Mouse (Mus musculus) stomach, embryonic 16.5 days (tissue): ENCODE data around the gene Nfkb2. TPM values are rescaled to one million over a fixed set of nuclear protein-coding genes. Genes with fewer than 3 reads are reported as not detected.

ENCODE experiments used
- ATAC-seq: fragments of 200-750 bp; cut with Nextera tagmentation; 2 replicates; pipeline ENCODE4 v1.8.0; 2017; ENCODE audit warnings: moderate number of reproducible peaks, moderate TSS enrichment; ENCODE audit not compliant: insufficient read depth, low FRiP score
- H3K27ac ChIP-seq: fragments of 300-500 bp; sonication (generic); 2 replicates; pipeline ENCODE4 v1.5.1; 2014; ENCODE audit warnings: low read length
- H3K27me3 ChIP-seq: fragments of 300-500 bp; sonication (generic); 2 replicates; pipeline ENCODE4 v1.6.1; 2014; ENCODE audit warnings: low read length, control low read depth, mixed read lengths; ENCODE audit not compliant: control insufficient read depth, insufficient read depth
- H3K36me3 ChIP-seq: fragments of 300-500 bp; sonication (generic); 2 replicates; pipeline ENCODE4 v1.6.1; 2014; ENCODE audit warnings: low read length; ENCODE audit not compliant: control insufficient read depth, insufficient read depth
- H3K4me1 ChIP-seq: fragments of 300-500 bp; sonication (generic); 2 replicates; pipeline ENCODE4 v1.6.1; 2014; ENCODE audit warnings: low read length, control low read depth, mixed read lengths; ENCODE audit not compliant: control insufficient read depth, insufficient read depth
- H3K4me2 ChIP-seq: fragments of 300-500 bp; sonication (generic); 2 replicates; pipeline ENCODE4 v1.6.1; 2014; ENCODE audit warnings: low read depth, low read length, mixed read lengths
- H3K4me3 ChIP-seq: fragments of 300-500 bp; sonication (generic); replicated peaks from 2 replicates; pipeline ENCODE4 v1.5.1; 2014; ENCODE audit warnings: mild to moderate bottlenecking, low read length
- H3K9ac ChIP-seq: fragments of 300-500 bp; sonication (generic); 2 replicates; pipeline ENCODE4 v1.6.1; 2014; ENCODE audit warnings: low read length
- H3K9me3 ChIP-seq: fragments of 300-500 bp; sonication (generic); replicated peaks from 2 replicates; pipeline ENCODE4 v1.6.1; 2016; ENCODE audit warnings: low read length, control low read depth; ENCODE audit not compliant: control insufficient read depth
- WGBS: fragments of 180-500 bp; shearing (Covaris S2); extraction: QIAGEN DNeasy Blood & Tissue Kit; methylation state at CpG from one replicate; pipeline ENCODE4 v1.1.7; 2014; 5-methylcytosine and 5-hydroxymethylcytosine counted together
- polyA plus RNA-seq: library from polyadenylated mRNA; unstranded; fragments of >200 nt; fragmentation: Nextera tagmentation; extraction: Ambion mirVana; gene quantifications from 2 replicates; pipeline ENCODE4 v1.2.1, GENCODE M21; 2015

Gene Nfkb2
- polyA plus RNA-seq, 1 experiment from 2014 or later, result 10.2 TPM

DNA sequence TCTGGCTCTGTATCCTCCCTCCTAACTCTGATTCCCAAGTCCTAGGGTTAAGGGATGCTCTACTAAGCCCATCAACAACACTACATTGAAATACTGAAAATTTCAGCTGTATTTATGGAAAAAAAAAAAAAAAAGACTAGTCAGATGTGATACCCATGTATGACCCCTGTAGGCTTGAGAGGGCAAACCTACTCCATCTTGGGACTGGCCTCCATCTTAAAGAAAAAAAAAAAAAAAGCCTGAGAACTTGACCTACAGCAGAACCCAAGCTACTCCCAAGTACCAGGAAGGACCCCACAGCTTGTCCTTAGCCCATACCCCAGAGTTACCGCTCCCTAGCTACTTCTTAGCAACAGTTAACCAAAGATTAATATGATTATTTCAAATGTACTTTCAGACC is 43.0 kb downstream of the Nfkb2 start:
- H3K9ac ChIP-seq, result no peak overlapping the region
- no peaks in the 10 kb centered on the region for H3K36me3 ChIP-seq
- H3K9me3 ChIP-seq, result no peaks in the 10 kb centered on the region
- H3K4me2 ChIP-seq, result no peak overlapping the region
- WGBS, result 93% methylated on average over 1 of the region's 1 CpGs
- peaks cover 13% of the 10 kb centered on the region for H3K4me1 ChIP-seq
- H3K4me3 ChIP-seq, result no peak overlapping the region
- no peak overlapping the region for H3K27ac ChIP-seq
- H3K27me3 ChIP-seq, result no peaks in the 10 kb centered on the region
- ATAC-seq, result no peak

DNA sequence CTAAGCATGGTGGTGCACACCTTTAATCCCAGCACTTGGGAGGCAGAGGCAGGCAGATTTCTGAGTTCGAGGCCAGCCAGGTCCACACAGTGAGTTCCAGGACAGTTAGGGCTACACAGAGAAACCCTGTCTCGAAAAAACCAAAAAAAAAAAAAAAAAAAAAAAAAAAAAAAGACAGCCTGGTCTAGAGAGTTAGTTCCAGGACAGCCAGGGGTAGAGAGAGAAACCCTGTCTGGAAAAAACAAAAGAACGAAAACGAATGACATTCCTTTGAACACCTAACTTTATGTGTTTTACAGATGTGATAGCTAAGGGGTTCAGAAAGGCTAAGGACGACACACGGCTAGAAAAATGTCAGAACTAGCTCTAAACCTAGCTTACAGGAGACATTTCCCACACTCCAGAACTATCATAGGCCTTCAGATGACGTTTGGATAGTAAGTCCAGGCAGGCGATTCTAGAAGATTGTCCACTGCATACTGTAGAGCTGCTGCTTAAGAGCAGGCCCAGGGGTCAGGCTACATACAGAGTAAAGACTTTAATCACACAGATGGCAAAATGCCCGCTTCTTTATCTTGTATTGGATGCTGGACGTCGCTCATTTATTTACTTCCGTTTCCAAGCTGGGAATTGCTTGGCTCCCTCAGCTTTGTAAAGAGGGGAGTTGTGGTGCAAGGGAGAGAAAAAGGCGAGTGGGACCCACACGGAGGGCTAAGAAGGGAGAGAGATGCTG is 44.0 kb downstream of the Nfkb2 start:
- Histone ChIP-seq H3K9me3 (no peaks in the 10 kb centered on the region), H3K9ac (peak overlapping the region; percentile 89), H3K4me3 (peak overlapping the region; percentile 69), H3K27me3 (no peaks in the 10 kb centered on the region), H3K4me1 (peaks cover 13% of the 10 kb centered on the region), H3K36me3 (no peaks in the 10 kb centered on the region), H3K27ac (peak overlapping the region; percentile 76), H3K4me2 (peak overlapping the region; percentile 81)
- WGBS, result 28% methylated on average over 14 of the region's 14 CpGs
- peak; percentile 4; the same call in 1 of the 2 replicates for ATAC-seq

DNA sequence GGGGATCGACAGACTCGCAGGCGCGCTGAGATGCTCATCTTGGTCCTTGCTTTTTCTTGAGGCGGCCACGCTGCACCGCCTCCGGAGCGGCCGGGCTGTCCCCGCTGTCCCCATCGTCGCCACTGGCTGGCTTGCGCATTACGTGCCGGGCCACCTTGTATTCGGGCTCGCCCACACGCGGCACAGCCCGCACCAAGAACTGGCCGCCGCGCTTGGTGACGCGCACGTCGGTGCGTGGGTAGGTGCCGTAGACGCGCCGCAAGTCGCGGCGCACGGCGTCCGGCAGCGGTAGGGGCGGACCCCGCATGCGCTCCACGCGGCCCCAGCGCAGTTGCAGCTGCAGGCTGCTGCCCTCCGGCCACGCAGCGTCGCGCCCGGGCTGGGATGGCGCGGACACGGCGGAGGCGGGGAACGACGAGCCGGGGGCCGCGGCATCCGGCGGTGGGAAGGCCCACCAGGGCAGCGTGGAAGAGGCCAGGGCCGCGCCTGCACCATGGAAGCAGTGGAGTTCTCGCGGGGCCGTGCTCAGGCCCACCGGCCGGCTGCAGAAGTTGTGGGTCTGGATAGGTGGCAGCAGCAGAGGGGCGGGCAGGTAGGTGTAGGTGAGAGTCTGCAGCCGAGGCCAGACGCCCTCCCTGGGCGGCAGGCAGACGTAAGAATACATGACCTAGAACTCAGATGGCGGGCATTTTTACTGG is 44.8 kb downstream of the Nfkb2 start:
- WGBS, result under 1% methylated on average over 77 of the region's 78 CpGs
- no peaks in the 10 kb centered on the region for H3K36me3 ChIP-seq
- peak overlapping the region; percentile 81 for H3K4me2 ChIP-seq
- peak; percentile 85 for ATAC-seq
- no peaks in the 10 kb centered on the region for H3K27me3 ChIP-seq
- H3K9me3 ChIP-seq, result no peaks in the 10 kb centered on the region
- H3K4me3 ChIP-seq, result peak overlapping the region; percentile 69
- peak overlapping the region; percentile 89 for H3K9ac ChIP-seq
- peak overlapping the region; percentile 76 for H3K27ac ChIP-seq
- H3K4me1 ChIP-seq, result peaks cover 13% of the 10 kb centered on the region

- no peaks in the 10 kb centered on the region for H3K36me3 ChIP-seq
- 18% methylated on average over 6 of the region's 6 CpGs for WGBS
- no peak for ATAC-seq
- peak overlapping the region; percentile 81 for H3K4me2 ChIP-seq
- H3K9ac ChIP-seq, result peak overlapping the region; percentile 89
- peak overlapping the region; percentile 76 for H3K27ac ChIP-seq
- peaks cover 13% of the 10 kb centered on the region for H3K4me1 ChIP-seq
- no peaks in the 10 kb centered on the region for H3K9me3 ChIP-seq
- peak overlapping the region; percentile 69 for H3K4me3 ChIP-seq
- no peaks in the 10 kb centered on the region for H3K27me3 ChIP-seq
Measured at GRCm38 (mm10) chr19:46349550-46349949, 45.4 kb downstream of the Nfkb2 start.

DNA sequence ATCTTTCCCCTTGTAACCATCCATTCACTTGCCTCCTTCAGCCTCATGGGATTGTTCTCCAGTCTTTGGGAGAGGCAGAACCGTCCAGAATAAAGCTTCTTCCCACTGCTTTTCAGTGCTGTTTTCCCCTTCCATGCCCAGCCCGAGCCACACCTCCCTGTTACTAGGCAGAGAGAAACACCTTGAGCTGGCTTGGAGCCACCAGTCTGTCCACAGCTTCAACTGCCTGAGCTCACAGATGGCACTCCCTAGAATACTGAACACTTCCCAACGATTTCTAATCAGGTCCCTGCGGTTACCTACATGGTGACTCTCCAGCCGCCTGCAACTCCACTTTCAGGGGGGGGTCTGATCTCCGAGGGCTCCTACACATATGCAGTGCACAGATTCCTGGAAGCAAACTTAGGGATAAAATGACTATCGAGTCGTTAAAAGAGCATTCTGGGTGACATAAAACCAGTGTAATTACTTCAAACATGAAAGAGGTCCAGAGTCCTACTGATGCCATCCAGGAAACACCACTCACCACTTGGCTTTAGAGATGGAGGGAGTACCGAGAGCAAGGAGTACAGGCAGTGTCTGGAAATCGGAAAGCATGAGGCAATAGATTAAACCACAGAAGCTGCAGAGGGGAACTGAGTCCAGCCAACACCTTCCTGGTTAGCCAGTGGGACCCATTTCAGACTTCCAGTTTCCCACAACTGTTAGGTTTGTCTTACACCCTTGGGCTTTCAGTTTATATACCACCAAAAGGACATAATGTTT is 46.2 kb downstream of the Nfkb2 start, which contains the start of gene 2310034G01Rik:
2310034G01Rik (minus strand) TSS at position 135 of the 765 bp plus-strand sequence.
- peak; percentile 49; the same call in 1 of the 2 replicates for ATAC-seq
- Histone ChIP-seq H3K9ac (peak within 1 kb of the TSS; percentile 89), H3K27ac (peak within 1 kb of the TSS; percentile 76), H3K36me3 (no peaks in the 10 kb centered on the region), H3K27me3 (no peaks in the 10 kb centered on the region), H3K9me3 (no peaks in the 10 kb centered on the region), H3K4me3 (peak within 1 kb of the TSS; percentile 69), H3K4me2 (peak within 1 kb of the TSS; percentile 81), H3K4me1 (peaks cover 13% of the 10 kb centered on the region)
- 54% methylated on average over 10 of the region's 10 CpGs for whole genome bisulfite sequencing

- peak overlapping the region; percentile 53 for H3K4me3 ChIP-seq
- H3K27ac ChIP-seq, result peak overlapping the region; percentile 84
- H3K36me3 ChIP-seq, result no peaks in the 10 kb centered on the region
- ATAC-seq, result peak; percentile 88
- H3K9me3 ChIP-seq, result no peaks in the 10 kb centered on the region
- H3K27me3 ChIP-seq, result no peaks in the 10 kb centered on the region
- H3K9ac ChIP-seq, result peak overlapping the region; percentile 72
- under 1% methylated on average over 29 of the region's 29 CpGs for WGBS
- peak overlapping the region; percentile 70 for H3K4me2 ChIP-seq
- no peaks in the 10 kb centered on the region for H3K4me1 ChIP-seq
Measured at GRCm38 (mm10) chr19:46356701-46357138, 52.6 kb downstream of the Nfkb2 start.

DNA sequence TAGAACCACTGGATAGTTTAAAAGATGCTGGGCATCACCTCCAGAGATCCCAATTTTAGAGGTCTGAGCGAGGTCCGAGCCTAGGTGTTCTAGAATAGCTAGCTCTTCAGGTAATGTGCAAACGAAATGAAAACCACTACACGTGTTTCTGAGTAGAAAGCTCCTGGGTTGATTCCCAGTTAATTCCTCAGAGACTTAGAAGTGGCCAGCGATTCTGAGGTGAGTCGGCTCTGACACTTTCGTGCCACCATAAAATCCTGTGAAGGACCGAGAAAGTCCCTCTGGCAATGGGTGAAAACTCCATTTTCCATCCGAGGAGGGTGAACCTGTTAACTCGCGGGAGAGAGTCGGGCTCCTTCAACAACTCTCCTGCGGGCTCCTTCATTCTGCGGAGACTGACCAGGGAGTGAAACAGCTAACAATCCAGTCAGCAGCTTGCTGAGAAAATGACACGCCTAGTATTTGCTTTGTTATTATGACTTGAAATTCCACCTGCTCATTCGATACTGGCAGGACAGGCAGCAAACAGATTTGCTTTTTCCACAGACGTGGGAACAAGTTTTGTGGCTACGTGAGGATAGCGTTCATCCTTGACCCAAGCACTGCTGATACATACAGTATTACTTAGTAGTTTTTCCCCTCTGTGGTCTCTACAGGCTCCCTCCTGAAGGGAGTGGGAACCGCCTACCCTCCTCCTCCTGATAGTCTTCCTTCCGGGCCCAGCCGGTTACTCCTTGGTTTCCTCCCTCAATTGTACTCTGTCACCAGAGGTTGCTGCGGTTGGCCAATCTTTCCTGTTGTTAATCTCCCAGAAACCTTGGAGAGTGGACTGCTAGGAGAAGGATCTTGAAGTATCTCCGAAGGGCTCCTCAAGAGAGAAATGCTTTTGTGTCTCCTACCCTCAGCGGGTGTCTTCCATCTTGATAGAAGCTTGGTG is 53.5 kb downstream of the Nfkb2 start:
- H3K4me2 ChIP-seq, result peak overlapping the region; percentile 70
- H3K27ac ChIP-seq, result peak overlapping the region; percentile 84
- H3K36me3 ChIP-seq, result no peaks in the 10 kb centered on the region
- peak; percentile 61; the same call in 1 of the 2 replicates for ATAC-seq
- no peaks in the 10 kb centered on the region for H3K4me1 ChIP-seq
- no peaks in the 10 kb centered on the region for H3K9me3 ChIP-seq
- H3K9ac ChIP-seq, result peak overlapping the region; percentile 72
- H3K4me3 ChIP-seq, result peak overlapping the region; percentile 53
- 17% methylated on average over 25 of the region's 25 CpGs for WGBS
- H3K27me3 ChIP-seq, result no peaks in the 10 kb centered on the region

- 61% methylated on average over 4 of the region's 4 CpGs for WGBS
- no peaks in the 10 kb centered on the region for H3K9me3 ChIP-seq
- H3K27me3 ChIP-seq, result no peaks in the 10 kb centered on the region
- H3K4me3 ChIP-seq, result peak overlapping the region; percentile 53; the same call in 1 of the 2 replicates
- H3K4me2 ChIP-seq, result peak overlapping the region; percentile 70
- H3K36me3 ChIP-seq, result no peaks in the 10 kb centered on the region
- H3K9ac ChIP-seq, result peak overlapping the region; percentile 9; the same call in 1 of the 2 replicates
- ATAC-seq, result no peak
- H3K4me1 ChIP-seq, result no peaks in the 10 kb centered on the region
- H3K27ac ChIP-seq, result peak overlapping the region; percentile 84
Measured at GRCm38 (mm10) chr19:46358381-46358780, 54.3 kb downstream of the Nfkb2 start.
